Mouse (Mus musculus) WW6 (cell line): ENCODE results near the gene Zfp37.
"Not testable (repeated sequence)": the region's sequence is repeated elsewhere in the genome, so short reads cannot be mapped to it uniquely, and the experiment has no call there.

Experiments used
- DNase-seq: peaks from one replicate; pipeline ENCODE4 v3.0.0-alpha.2; 2013; ENCODE audit warnings: low read depth, low spot score

The Zfp37 gene

GRCm38 (mm10) chr4:62210035-62210434 lies 20.8 kb downstream of the Zfp37 start:
- no peak for DNase-seq

GRCm38 (mm10) chr4:62208696-62209380 lies 22.0 kb downstream of the Zfp37 start:
- DNase-seq = no peak

GRCm38 (mm10) chr4:62207851-62208695 lies 22.8 kb downstream of the Zfp37 start:
- peak; percentile 47 for DNase-seq

- no peak for DNase-seq
These were observed 30.8 kb downstream of the Zfp37 start for GRCm38 (mm10) chr4:62199923-62200529.

- DNase-seq = no peak
These were observed 42.1 kb downstream of the Zfp37 start for GRCm38 (mm10) chr4:62188778-62189177.

- DNase-seq = peak; percentile 13
These were observed 53.6 kb downstream of the Zfp37 start for GRCm38 (mm10) chr4:62177282-62177681.

GRCm38 (mm10) chr4:62174471-62174870 lies 56.4 kb downstream of the Zfp37 start:
- DNase-seq = no peak

GRCm38 (mm10) chr4:62167636-62168035 lies 63.2 kb downstream of the Zfp37 start:
- DNase-seq = not testable (repeated sequence)

- no peak for DNase-seq
These were observed 72.4 kb downstream of the Zfp37 start for GRCm38 (mm10) chr4:62158401-62158800.

- DNase-seq = no peak
These were observed 80.0 kb downstream of the Zfp37 start, which contains the start of gene Mup21 for GRCm38 (mm10) chr4:62150811-62151210. Gene Mup21, minus strand, starts transcription at chr4:62150863.
